26 mouse cellular contexts compared by ENCODE assay signal in genomic region chr7:122609420-122609819, GRCm38 (mm10).
DNase-seq lines count a peak whose midpoint lies in the region; ATAC-seq and TF ChIP-seq lines count a peak whose summit lies in the region.
"Had no signal": no experiment of that assay in that cellular context is flagged by ENCODE, and none has a peak within 500 bp of the region (broad histone marks: within the 10 kb centered on the region; RNA-seq: fewer than 3 reads in every experiment).

No protein-coding gene starts in this region.

- TF ChIP-seq POLR2A in lung, adult 2 months (IDR thresholded peaks at IDR 0.05; ENCODE audit: borderline replicate concordance, extremely low read depth, low read depth, low read length): no peak

- peak overlapping the region; percentile 44; the same call in 1 of the 2 replicates for H3K27ac ChIP-seq in left cerebral cortex, adult 2 months
- no peak overlapping the region for H3K27ac ChIP-seq in lung, embryonic 15.5 days
- H3K27ac ChIP-seq: embryonic facial prominence, embryonic 10.5 days; embryonic facial prominence, embryonic 12.5 days; forebrain, embryonic 13.5 days; forebrain, embryonic 15.5 days had no signal

- H3K4me3 ChIP-seq in left cerebral cortex, adult 2 months: no peak overlapping the region
- H3K4me3 ChIP-seq in lung, embryonic 15.5 days: no peak overlapping the region
- H3K4me3 ChIP-seq in lung, adult 2 months (replicated peaks; ENCODE audit: extremely low read depth, low read depth, low read length): no peak overlapping the region
- H3K4me3 ChIP-seq: embryonic facial prominence, embryonic 10.5 days; embryonic facial prominence, embryonic 12.5 days; forebrain, embryonic 13.5 days; forebrain, embryonic 15.5 days had no signal

- no peak overlapping the region for H3K9ac ChIP-seq in lung, embryonic 15.5 days
- H3K9ac ChIP-seq: embryonic facial prominence, embryonic 12.5 days; forebrain, embryonic 13.5 days; forebrain, embryonic 15.5 days; forebrain, postnatal 0 days had no signal

- intact Hi-C loops in left cerebral cortex, adult 2 months (cut with DNase I): no loop called here
- intact Hi-C loops in left cerebral cortex, postnatal 10 days (cut with DNase I): no loop called here

- DNase-seq in CD4-positive, CD25-positive, alpha-beta regulatory T cell, adult 2 months (ENCODE audit: low read depth, low spot score): peak; percentile 27
- no peak for DNase-seq in left cerebral cortex, adult 2 months (ENCODE audit: extremely low spot score in 1 of 2, low spot score in 2 of 2)
- DNase-seq in left cerebral cortex, postnatal 10 days (ENCODE audit: extremely low spot score in 1 of 2, low spot score in 2 of 2): no peak
- DNase-seq in lung, adult 2 months: no peak
- peak; percentile 37 for DNase-seq in right cerebral cortex, adult 18-20 months
- no peak for DNase-seq in right cerebral cortex, postnatal 36 days (ENCODE audit: low spot score in 2 of 2)
- DNase-seq: adrenal gland, adult 8-10 months; adrenal gland, postnatal 14 days; adrenal gland, postnatal 36 days; B cell, adult 2 months; cerebellum, adult 11-12 months; cerebellum, adult 2 months; cerebellum, adult 9-10 months; cerebellum, postnatal 10 days; cerebellum, postnatal 25 days; forebrain, postnatal 0 days had no signal

- no peaks in the 10 kb centered on the region for H3K27me3 ChIP-seq in lung, embryonic 15.5 days
- H3K27me3 ChIP-seq: CH12.LX; embryonic facial prominence, embryonic 12.5 days; forebrain, embryonic 13.5 days; forebrain, embryonic 15.5 days; Patski had no signal

- no peak for ATAC-seq in CD4-positive, CD25-positive, alpha-beta regulatory T cell, adult 4 months
- peak; percentile 63; the same call in 1 of the 2 replicates for ATAC-seq in lung, embryonic 15.5 days (ENCODE audit: borderline replicate concordance, extremely low read depth, low FRiP score, low TSS enrichment)
- ATAC-seq: activated CD4-positive, CD25-positive, alpha-beta regulatory T cell, adult 4 months; forebrain, embryonic 13.5 days; forebrain, embryonic 15.5 days; forebrain, postnatal 0 days; Patski had no signal

- WGBS in lung, embryonic 15.5 days: 23% methylated on average over 4 of the region's 4 CpGs
- WGBS in lung, adult 2 months: 34% methylated on average over 4 of the region's 4 CpGs

- H3K4me1 ChIP-seq in lung, embryonic 15.5 days: 0 out of 2 replicates have a peak, but pooled peaks cover 3% of the 10 kb centered on the region
- no peaks in the 10 kb centered on the region for H3K4me1 ChIP-seq in lung, adult 2 months (ENCODE audit: control insufficient read depth, insufficient read depth, low read length)
- H3K4me1 ChIP-seq: embryonic facial prominence, embryonic 10.5 days; embryonic facial prominence, embryonic 12.5 days; forebrain, embryonic 13.5 days; forebrain, embryonic 15.5 days had no signal

- TF ChIP-seq CTCF in left cerebral cortex, adult 2 months (IDR thresholded peaks at IDR 0.05): no peak
- no peak for TF ChIP-seq CTCF in lung, adult 2 months (IDR thresholded peaks at IDR 0.05; ENCODE audit: insufficient read depth, low read length)

- no peaks in the 10 kb centered on the region for H3K9me3 ChIP-seq in lung, embryonic 15.5 days
- H3K9me3 ChIP-seq: embryonic facial prominence, embryonic 10.5 days; embryonic facial prominence, embryonic 12.5 days; forebrain, embryonic 13.5 days; forebrain, embryonic 15.5 days had no signal

- H3K4me2 ChIP-seq in lung, embryonic 15.5 days: no peak overlapping the region
- H3K4me2 ChIP-seq: embryonic facial prominence, embryonic 12.5 days; forebrain, embryonic 13.5 days; forebrain, embryonic 15.5 days had no signal

- no peaks in the 10 kb centered on the region for H3K36me3 ChIP-seq in lung, embryonic 15.5 days
- H3K36me3 ChIP-seq: embryonic facial prominence, embryonic 10.5 days; embryonic facial prominence, embryonic 12.5 days; forebrain, embryonic 15.5 days; G1E had no signal

Comparison
In these comparisons a context has a peak if more than half of its experiments do, and no peak if none do; other contexts are left out.
1. DNase-seq: peak in CD4-positive, CD25-positive, alpha-beta regulatory T cell, adult 2 months (single experiment) and right cerebral cortex, adult 18-20 months (single experiment); none in left cerebral cortex, adult 2 months (0 of 2), left cerebral cortex, postnatal 10 days (0 of 2), lung, adult 2 months (single experiment) and right cerebral cortex, postnatal 36 days (0 of 2).